Mouse (Mus musculus) brain, embryonic 14.5 days (tissue): ENCODE results near the gene Csmd2.

Experiments
- CTCF ChIP-seq: fragments of 200-500 bp; IDR thresholded peaks from 2 replicates; pipeline ENCODE4 v1.5.1; 2012; ENCODE audit warnings: inconsistent platforms, mild to moderate bottlenecking, moderate library complexity, borderline replicate concordance; ENCODE audit not compliant: insufficient read depth, insufficient read length; ENCODE audit errors: extremely low read depth
- POLR2A ChIP-seq: fragments of 200-500 bp; IDR thresholded peaks from 2 replicates; pipeline ENCODE4 v1.6.1; 2012; ENCODE audit warnings: mild to moderate bottlenecking, inconsistent platforms, borderline replicate concordance; ENCODE audit not compliant: poor library complexity, insufficient read depth, insufficient read length, severe bottlenecking; ENCODE audit errors: extremely low read depth

DNA sequence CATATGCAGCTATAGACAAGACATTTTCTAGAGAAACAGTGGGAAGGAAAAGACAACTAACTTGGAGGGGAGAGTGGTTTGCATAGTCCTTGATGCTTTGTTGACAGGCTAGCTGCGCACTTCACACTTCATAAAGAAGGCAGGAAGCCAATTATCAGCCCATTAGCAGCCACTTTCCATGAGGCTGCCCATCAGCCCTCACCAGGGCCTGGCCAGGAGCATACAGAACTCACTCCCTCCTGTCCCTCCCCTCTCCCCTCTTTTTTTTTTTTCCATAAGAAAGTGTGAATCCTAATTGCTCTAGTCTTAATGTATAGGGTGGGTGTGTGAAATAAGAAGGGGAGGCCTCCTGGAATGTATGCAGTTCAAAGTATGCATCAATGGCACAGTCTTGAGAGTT, 354.6 kb downstream of the Csmd2 start:
- TF ChIP-seq POLR2A (no peak), CTCF (no peak)
